Mouse (Mus musculus): ENCODE results near the gene Jazf1.

Gene Jazf1

DNA sequence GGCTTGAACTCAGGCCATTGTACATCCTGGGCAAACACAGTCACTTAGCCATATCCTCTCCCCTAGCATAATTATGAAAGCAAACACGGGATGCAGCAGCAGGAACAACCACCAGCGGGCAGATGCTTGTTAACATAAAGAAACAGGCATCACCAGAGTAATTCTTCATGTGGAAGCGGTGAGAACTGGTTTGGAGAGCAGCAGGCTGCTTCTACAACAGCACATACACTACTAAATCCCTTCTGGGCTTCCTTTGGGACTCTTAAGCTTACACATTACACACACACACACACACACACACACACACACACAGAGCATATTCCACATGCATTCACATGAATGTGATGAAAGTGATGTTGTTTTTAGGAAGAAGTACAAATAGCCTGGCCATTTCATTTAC lies 216.5 kb downstream of the Jazf1 start:
- CTCF ChIA-PET: no interaction called here

DNA sequence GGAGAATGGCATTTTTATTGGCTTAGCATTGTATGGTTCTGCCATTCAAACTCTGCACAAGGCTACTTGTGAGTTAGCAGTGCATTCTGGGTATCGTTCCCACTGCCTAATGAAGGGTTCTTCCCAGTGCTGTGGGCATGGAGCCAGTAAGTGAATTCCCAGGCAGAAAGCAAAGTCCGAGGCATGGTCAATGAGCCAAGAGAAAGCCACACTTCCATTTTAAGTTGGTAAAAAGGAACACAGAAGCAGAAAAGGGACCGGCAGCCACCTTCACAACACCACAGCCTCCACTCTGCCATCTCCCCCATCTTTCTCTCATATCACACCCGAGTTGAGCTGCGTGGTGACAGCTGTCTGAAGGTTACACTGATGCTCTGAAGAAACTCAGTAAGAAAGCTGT lies 217.4 kb downstream of the Jazf1 start:
- CTCF ChIA-PET: interaction anchor here (0.7 kb wide), 1 partner anchor 12 kb away, joined by 3 read pairs; no protein-coding TSS in a partner anchor

DNA sequence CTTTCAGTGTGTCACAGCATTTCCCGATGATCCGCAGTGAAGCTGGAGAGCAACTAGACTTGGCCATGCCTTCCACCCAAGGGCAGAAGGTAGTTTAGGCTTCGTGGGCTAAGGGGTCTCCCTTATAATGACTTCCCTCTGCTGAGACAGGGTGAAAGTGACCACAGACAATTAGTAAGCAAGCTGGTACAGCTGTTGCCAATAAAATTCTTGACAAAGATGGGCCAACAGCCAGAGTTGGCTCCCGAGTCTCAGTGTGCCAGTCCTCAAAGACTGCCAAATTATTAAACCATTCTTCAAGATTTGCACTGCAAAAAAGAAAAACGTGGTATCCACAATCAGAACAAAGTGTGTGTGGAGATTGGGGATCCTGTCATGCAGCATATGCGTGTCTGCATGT lies 220.2 kb downstream of the Jazf1 start:
- CTCF ChIA-PET: no interaction called here

DNA sequence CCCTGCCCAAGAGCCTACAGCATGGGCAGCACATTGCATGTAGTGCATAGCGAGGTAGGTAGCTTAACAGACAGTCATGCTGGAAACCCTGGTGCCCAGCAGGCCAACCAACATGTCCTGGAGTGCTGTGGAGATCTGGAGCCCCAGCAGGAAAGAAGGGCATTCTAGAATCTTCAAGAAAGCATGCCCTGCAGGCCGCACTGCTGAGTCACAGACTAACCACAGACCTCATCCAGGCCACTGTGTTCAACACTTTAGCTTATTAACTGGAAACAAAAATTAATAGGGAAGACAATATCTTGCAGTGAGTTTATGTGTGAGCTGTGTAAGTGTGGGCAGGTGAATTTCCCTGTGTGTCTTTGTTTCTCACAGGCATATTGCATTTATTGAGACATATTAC lies 222.1 kb downstream of the Jazf1 start:
- CTCF ChIA-PET: no interaction called here

DNA sequence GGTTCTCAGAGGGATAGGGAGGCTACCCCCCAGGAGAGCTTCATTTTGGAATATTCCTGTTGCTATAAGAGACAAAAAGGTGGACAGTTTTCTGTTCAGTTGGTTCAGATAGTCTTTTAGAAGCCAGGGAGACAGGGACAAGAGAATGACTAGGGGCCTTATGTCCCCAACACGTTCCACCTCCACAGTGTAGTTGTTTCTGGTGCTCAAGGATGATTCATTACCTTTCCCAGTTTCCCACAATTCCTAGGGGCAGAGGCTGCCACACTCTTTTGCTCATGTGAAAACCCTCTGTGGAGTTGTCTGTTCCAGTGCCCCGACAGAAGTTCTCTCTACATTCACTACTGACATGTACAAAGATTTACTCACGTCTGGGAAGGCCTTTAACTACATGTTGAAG lies 223.7 kb downstream of the Jazf1 start:
- CTCF ChIA-PET: no interaction called here

DNA sequence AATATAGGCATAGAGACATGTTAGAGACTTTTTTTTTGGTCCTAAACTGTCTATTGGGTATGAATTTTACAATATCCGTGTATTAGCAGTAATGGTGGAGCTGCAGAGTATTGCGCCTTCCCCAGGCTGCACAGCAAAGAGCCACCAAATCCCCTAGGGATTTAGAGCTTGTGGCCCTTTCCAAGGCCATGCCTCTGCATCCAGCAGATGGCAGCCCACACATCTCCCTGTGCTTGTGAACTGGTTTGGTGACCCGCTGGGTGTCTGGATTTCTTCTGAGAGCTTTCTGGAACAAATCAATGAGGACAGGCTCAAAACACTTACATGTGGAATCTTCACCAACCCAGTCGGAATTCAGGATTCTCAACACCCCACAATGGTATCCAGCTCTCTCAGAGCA lies 225.4 kb downstream of the Jazf1 start:
- CTCF ChIA-PET: interaction anchor here (0.8 kb wide), 1 partner anchor 318 kb away, joined by 3 read pairs; no protein-coding TSS in a partner anchor

DNA sequence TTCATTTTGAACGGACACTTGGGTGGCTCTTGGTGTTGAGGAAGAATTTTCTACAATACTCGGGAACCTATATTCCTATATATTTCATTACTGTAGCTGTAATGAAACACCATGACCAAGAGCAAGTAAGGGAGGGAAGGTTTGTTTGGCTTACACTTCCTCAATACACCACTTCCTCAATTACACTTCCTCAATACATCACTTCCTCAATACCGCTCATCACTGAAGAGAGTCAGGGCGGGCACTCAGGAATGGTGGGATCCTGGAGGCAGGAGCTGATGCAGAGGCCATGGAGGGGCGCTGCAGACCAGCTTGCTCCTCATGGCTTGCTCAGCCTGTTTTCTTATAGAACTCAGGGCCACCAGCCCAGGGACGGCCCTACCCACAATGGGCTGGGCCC lies 225.8 kb downstream of the Jazf1 start:
- CTCF ChIA-PET: interaction anchor here (0.8 kb wide), 1 partner anchor 317 kb away, joined by 3 read pairs; no protein-coding TSS in a partner anchor

DNA sequence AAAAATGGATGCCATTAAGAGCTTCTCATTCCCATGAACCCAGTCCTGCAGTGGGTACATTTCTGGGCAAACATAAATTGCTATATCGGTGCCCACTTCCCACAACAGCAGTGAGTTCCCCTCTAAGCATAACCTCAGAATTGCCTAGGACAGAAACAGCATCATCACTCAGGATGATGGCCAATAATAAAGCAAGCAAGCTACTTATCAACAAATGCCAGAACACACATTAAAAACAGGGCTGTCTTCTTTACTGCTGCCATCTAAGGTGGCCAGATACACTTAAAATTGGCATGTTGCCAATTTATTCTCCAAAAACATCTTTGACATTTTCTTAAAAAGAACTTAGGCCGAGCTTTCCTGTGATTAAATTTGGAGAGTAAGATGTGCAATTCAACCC lies 226.8 kb downstream of the Jazf1 start:
- CTCF ChIA-PET: no interaction called here

DNA sequence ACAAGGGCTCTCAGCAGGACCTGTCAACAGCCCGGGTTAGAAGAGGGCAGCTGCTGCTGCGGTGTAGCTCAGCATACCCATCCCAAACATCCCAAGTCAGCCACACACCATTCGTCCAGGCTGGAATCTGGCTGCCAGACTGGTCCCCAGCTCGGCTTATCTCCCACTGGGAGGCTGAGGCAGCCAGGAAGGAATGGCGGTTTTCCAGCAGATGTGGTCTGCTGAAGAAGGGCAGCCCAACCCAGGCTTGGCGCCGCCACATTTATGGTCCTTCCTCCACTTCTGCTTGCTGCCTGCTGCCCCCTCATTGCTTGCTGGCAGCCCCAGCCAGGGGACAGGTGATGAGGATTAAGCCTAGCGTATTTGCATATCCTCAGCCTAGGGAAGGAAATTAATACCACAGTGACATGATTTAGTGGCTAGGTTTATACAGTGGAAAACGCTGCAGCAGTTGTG lies 227.8 kb downstream of the Jazf1 start:
- CTCF ChIA-PET: no interaction called here

DNA sequence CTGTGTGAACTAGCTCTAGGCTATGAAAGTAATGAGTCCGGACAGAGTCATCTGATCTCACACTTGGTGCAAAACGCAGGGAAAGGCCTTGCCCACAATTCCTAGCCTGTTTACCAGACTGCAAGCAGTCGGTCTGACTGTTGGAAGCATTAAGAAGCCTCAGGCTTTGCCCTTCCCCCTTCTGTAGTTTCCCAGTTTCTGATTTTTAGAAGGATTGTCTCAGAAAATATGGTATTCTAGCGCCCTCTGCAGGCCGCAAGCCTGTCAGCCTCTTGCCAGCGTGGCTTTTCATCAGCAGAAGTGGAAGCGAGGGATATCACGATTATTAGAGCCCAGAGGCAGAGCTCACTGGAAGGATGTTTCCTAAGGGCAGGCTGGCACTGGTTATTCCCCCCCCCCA lies 229.7 kb downstream of the Jazf1 start:
- CTCF ChIA-PET: interaction anchor here (0.6 kb wide), 1 partner anchor 13 kb away, joined by 3 read pairs; no protein-coding TSS in a partner anchor

DNA sequence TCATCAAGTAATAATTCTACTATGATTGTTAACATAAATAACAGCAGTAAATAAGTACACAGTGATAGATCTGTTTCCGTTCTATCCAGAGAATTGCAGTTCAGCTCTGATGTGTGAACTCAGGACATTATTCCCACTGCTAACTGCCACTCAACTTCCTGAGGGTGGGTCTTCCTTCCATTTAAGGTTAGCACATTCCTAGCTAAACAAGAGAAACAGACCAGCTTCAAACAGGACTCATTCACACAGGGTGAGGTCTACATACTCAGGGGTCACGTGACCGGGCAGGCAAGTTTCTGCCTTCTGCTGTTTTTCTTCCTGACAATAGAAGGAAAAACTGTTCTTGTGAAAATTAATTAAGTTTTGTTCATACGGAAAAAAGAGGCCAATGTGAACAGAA lies 230.6 kb downstream of the Jazf1 start:
- CTCF ChIA-PET: interaction anchor here (0.7 kb wide), 1 partner anchor 1658 kb away, joined by 7 read pairs; no protein-coding TSS in a partner anchor

DNA sequence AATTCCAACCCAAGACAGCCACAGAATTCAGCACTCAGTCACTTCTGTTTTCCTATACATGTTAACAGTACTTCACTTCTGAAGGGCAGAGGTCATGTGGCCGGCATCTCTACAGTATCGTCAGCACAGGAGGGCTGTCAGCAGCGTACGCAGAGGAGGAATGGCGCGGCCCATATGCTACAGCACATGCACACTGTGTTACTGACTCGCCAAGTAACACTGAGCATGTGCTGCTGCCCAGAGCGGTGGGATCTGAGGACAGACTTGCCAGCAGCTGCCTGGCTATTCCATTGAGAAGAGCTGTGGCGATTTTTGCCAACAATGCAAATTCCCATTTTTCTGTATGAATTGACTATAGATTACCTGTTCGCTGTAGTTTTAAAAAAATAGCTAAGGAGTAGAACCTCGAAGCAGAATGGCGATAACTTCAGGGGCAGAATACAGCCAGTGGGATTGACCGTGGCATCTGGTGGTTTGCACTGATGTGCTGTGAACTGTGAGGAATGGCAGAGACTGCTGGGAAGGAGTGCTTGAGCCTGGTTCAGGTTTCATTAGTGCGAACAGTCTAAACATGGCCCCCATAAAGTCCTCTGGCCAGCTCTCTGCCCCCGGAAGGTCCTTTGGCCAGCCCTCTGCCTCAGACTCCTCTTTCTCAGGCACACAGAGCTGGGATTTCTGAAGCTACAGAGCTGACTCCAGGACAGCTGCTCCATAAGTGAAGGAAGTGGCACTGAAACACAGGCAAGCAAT lies 232.1 kb downstream of the Jazf1 start:
- CTCF ChIA-PET: interaction anchor here (0.7 kb wide), 1 partner anchor 9 kb away, joined by 3 read pairs; no protein-coding TSS in a partner anchor

DNA sequence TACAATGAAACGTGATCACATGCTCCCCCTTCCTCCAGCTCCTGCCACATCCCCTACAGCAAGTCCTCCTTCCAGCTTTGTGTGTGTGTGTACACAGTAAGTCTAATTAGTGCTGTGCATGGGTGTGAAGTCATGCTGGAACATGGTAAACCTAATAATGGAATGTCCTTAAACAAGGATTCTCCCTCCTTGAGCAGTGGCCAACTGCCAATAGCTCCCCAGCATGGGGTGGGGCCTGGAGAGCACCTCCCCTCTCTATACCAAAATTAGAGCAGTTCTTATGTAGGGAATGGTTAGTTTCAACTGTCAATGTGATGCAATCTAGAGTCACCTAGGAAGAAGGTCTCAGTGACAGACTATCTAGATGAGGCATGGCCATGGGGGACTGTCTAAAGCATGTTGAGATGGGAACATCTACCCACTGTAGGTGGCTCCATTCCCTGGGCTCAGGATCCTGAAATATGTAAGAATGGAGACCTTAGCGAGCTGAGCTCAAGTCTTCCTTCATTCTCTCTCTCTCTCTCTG lies 240.6 kb downstream of the Jazf1 start:
- CTCF ChIA-PET: interaction anchor here (0.7 kb wide), 1 partner anchor 276 kb away, joined by 6 read pairs; no protein-coding TSS in a partner anchor

DNA sequence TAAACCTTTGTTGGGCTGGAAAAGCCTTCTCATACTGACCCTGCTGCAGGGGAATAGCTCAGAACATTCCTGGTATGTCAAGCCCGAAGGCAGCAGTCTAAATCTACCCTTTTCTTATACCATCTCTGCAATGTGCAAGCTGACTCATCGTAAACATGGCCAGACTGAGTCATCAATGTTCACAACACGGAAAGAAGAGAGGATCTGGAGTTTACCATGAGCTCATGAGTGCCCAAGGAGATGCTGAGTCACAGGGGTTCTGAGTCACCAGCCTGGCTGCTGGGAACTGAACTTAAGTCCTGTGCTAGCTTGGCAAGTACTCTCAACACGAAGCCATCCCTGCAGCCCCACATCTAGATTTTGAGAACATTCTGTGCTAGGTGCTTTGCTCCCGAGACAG lies 242.9 kb downstream of the Jazf1 start:
- CTCF ChIA-PET: no interaction called here

DNA sequence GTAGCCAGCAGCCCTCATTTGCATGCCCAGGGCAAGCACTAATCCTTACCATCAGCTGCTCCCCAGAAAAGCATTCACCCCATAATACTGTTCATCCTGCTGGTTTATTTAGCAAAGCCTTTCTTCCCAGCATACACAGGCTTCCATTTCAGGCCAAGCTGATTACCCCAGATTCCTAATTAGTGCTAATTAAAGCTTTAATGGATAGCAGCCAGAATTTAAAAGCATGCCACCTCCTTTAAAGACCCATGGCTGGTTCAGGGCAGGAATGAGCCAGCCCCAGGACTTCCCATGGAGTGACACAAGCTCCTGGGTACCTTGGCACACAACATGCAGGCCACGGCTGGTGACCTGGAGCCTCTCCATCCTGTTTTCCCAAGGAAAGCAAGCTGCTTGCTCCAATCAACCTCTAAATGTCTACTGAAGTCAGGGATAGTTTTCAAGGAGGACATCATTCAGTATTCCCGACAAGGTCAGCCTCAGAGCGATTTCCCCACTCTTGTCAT lies 243.4 kb downstream of the Jazf1 start:
- CTCF ChIA-PET: no interaction called here

DNA sequence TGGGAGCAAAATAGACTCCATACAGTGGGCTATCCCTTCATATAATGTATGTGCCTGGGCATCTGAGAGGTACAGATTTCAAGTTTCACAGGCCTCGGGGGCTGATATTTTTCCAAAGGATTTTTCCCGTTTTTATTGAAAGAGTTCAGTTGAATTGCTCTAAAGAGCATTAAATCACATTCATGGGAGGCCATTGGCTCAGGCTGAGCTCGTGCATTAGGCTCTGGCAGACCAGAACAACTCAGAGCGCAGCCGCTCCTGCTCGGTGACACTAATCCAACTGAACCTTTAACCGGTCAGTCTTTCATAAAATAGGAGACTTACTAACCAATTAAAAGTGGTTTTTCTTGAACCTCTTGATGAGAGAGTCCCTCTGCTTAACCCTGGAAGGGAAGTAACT lies 245.4 kb downstream of the Jazf1 start:
- CTCF ChIA-PET: no interaction called here

DNA sequence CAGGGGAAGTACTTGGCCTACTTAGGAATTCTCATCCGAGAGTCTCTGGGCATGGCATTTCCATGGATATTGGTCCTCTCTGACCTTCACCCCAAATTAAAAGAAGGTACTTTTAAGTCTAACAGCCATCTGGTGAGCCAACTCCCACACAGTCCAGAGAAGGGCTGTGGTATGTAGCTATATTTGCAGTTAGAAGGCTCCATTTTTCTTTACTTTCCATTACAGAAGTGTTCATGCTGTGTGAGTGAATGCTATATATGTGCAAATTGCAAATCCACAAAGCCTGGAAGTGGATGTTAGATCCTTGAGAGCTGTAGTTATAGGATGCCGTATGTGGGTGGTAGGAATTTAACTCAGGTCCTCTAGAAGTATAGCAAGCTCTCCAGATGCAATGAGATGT lies 245.8 kb downstream of the Jazf1 start:
- CTCF ChIA-PET: no interaction called here

DNA sequence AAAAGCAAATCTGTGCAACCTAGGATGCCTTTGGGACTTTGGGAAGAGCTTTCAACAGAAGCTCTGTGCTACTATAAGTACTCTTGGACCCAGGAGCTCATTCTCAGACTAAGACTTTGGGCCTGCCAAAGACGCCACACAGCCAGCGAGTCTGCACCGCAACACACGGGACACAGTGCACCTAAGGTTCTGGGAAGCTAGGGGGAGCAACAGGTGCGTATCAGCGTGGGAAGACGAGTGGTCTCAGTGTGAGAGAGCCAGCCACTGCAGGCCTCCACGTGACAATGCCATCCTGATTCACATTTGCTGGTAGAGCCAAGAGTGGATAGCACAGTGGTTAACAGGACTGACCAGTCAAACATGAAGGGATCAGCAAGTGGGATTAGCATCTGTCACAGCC lies 249.1 kb downstream of the Jazf1 start:
- CTCF ChIA-PET: interaction anchor here (0.6 kb wide), 1 partner anchor 174 kb away, joined by 4 read pairs; no protein-coding TSS in a partner anchor

DNA sequence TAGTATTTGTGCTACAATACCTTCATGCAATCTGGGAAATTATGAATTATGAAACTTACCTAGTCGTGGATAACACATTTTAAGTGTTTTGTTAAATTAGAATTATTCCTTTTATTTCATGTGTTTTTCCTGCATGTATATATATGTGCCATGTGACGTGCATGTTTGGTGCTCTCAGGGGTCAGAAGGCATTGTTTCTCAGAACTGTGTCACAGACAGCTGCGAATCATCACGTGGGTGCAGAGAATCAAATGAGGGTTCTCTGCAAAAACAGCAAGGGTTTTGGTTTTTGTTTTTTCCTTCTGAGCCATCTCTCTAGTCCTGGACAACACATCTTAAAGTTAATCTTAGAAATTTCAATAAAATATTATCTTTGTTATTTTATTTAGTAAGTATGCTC lies 250.4 kb downstream of the Jazf1 start:
- CTCF ChIA-PET: no interaction called here

DNA sequence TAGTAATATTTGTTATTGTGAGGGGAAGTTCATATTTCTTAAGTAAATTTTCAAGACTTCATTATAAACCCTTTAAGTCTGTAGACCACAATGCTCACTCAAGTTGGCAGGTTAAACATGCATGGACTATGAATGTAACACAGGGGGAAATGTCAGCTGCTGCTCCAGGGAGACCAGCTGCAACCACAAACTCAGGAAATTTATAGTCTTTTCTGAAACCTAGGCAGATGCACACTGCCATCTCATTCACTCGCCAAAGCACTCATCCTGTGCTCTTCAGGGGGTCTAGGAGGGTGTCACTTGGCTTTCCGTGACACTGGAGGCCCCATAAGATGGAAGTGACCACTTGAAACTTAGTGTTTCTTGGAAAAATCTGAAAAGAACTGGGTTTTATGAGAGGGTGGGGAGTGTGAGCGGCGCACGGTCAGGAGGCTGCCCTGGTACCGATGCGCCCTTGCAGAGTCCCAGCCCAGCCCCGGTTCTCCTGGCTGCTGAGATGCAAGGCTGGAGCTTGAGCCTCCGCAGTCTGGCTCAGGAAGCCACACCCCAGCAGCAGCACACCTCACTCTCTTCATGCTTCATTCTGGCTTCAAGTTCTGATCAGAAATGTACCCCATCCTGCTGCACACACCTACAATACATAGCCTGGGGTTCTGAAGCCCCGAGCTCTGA lies 251.1 kb downstream of the Jazf1 start:
- CTCF ChIA-PET: no interaction called here

DNA sequence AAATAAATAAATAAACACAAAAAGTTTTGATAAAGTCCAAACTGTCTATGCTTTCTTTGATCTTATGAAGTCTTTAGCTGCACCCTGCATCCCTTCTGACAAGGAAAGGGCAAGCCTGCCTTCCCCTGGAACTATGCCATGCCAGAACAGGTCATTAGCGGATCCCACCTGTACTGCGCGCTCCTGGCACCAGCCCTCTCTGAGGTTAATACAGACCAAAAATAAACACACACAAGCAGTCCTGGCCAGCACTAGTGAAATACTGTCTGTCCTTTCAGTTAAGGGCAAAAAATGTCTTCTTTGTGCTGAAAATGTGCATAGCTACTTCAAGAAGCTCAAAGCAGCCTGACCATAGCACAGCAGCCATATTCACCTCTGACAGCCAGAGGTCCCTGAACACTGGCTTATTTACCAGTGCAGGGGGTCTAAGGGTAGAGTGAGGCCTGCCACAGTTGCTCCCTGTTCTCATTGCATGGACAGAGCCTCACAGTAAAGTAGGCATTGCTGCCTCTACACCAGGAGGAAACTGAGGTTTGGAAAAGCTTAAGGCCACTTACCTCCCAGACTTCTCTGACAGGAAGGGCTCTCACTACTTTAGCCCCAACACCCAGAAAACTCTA lies 263.1 kb downstream of the Jazf1 start:
- CTCF ChIA-PET: no interaction called here

DNA sequence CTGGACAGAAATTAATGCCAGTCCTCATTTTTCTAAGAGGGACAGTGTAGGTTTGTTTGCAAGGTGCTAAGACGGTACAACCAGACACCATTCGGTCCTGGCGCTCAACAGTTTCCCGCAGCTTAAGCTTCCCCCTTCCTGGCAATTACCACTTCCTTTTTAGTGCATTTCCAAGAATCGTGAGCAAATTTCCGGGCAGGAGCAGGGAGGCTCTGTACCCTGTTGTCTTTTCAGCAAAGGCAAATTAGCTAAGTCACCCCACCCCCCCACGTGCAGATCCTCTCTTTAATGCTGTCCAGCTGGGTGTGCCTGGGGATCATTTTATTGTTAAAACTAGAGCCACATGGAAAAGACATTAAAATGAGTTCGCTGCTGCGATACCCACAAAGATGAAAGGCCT lies 266.2 kb downstream of the Jazf1 start:
- CTCF ChIA-PET: no interaction called here

Data from spleen, embryonic (tissue).